Mouse (Mus musculus) right cerebral cortex, postnatal 25 days (tissue): ENCODE measurements around the gene Rfc4.
A peak's percentile ranks its signal among the peaks of the same experiment; 100 is the strongest.

Source experiments
- DNase-seq: peaks from one replicate; pipeline ENCODE4 v3.0.0; 2022

Rfc4 gene

DNA sequence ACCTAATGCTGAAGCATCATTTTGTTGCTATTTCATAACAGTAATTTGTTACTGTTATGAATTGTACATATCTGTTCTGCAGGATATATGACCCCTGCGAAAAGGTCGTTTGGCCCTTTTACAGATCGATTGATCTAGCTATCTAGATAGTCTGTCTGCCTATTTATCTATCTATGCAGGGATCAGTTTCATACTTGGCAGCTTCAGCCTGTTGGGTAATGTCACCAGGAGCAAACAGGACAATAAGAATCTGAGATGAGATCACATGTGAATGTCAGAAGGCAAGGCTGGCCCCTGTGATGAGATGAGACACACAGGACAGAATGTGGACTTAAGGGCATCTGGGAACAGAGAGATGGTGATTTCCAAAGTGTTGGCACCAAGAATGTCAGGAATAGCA is 2.8 kb upstream of the Rfc4 start:
- no peak for DNase-seq

DNA sequence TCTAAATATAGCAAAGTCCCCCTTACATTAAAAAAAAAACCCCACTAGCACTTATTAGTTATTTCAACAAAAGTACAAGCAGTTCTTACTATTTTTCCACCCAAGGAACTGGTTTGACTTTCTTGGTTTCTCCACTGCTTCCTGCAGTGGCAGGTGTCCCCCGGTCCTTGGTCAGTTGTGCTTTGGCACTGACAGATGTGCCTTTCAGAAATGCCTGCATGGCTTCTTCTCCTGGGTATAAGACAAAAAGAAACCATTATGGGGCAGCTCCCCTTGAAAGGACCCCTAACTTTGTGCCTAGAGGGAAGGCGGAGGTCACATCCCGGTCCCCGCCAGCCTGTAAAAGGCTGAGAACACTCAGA is 245 bp downstream of the Rfc4 start:
- no peak for DNase-seq

DNA sequence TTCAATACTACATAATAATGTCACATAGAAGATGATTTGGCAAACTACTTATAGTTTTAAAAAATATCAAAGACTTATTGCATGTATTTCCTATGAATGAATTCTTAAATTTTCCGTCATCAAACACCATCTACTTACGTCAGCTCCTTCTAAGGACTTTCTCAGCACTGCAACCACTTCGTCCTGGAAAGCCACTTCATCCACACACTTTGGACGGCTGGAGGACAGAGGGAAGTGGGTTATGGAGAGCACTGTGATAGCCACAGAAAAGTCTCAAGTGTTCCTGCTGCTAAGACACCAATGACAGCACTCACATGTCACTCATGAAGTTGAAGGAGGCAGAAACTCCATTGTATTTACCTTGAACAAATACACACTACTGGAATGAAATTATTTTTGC is 3.1 kb downstream of the Rfc4 start:
- DNase-seq: no peak

DNA sequence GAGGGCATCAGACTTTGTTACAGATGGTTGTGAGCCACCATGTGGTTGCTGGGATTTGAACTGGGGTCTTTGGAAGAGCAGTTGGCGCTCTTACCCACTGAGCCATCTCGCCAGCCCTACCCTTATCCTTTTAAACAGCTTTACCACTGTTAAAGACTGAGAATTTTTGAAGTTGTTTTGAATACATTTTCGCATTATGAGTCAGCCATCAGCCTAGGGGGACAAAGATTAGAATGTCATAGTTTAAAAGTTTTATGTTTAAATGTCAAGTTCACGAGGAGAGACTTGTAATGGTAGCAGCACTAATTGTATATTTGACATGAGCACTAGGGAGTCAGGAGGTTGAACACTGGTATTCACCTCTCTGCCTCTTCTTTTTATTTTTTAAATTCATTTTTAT is 4.4 kb downstream of the Rfc4 start:
- no peak for DNase-seq

DNA sequence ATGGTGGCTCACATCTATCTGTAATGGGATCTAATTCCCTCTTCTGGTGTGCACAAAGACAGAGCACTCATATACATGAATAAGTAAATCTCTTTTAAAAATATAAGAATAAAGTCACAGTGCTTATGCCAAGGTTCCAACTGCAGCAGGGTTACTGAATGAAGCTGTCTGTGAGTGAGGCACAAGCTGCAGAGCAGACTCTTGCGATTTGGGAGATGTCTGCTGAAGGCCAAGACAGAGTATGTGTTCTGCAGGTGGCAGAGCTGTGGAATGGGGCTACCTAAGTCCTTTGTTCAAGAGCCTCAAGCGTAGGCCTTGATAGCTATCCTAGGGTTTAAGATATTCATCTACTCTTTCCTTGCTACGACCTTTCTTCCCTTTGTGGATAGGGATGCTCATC is 5.1 kb downstream of the Rfc4 start:
- no peak for DNase-seq

DNA sequence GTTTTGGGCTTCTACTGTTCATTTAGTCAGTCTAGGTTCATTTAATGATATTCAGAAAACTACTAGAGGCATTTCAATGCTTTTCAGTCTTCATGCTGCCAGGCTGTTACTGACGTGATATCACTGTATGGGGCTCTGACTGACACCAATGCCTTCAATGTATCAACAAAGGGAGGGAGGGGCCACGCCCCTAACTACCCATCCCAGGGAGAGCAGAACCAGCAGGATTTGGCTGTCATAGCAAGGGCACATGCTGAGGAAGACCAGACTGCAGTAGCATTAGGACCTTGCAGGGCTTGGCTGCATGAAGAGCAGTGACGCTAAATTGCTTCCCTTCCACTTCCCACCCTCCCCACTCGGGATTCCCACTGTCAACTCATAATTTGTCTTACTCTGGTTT is 10.4 kb downstream of the Rfc4 start:
- no peak for DNase-seq

DNA sequence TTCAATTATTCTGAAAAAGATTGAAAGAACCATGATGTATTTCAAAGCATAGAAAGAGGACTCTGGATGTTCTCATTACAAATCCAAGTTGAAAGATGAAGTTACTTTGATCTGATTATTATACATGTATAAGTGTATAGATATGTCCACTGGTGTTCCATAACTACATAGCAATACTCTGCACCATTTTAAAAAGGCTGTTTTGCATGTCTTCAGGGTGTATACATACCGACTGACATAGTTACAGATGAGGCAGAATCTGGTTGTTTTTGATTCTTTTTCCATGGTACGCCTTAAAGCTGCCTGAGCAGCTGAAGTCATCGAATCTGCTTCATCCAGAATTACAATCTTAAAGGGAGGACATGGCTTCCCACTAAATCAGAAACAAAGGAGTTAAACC is 12.1 kb downstream of the Rfc4 start:
- DNase-seq: no peak

DNA sequence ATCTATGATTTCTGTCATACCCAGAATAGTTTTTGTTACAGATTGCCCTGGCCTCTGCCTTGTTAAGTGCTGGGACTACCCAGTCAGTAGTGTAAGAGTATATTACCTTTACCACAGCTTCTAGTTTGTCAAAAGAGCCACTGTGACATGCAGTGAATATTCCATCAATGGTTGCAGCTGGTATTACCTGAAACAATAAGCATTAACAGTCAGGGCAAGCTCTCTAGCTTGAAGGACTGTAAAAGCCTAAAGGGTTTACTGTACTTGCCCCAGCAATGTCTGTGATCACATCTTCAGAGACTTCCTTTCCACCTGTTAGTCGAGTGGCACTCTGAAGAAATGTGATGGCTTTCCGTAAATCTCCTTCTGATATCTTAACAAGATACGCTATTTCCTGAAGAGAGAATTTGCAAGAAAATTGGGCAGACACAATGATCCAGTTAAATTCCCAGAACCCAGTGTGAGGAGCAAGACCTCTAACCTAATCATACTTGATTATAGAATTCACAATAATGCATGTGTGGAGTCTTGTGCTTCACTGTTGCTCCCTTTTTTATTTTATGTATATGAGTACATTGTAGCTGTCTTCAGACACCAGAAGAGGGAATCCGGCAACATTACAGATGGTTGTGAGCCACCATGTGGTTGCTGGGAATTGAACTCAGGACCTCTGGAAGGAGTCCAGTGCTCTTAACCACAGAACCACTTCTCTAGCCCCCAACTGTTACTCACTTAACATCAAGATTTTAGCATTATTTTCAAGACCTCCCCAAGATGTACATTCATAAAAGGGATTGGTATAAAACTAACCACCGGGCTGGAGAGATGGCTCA is 13.0 kb downstream of the Rfc4 start:
- DNase-seq: no peak

DNA sequence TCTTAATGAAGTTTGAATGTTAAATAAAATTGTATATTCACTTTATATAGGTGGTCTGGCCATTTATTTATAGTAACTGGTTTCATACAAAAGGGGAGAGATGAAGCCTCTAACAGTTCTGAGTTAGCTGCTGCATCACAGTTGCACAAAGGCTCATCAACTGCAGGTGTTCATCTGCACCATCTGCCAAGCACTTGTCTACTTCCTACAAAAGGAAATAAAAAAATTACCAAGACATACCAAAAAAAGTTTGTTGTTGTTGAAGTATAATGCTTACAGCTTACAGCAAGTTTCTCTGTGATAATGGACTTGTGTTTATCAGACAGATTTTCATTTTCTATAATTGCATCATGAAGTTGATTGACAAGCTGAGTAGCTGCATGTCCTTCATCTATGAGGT is 13.6 kb downstream of the Rfc4 start:
- DNase-seq: no peak

DNA sequence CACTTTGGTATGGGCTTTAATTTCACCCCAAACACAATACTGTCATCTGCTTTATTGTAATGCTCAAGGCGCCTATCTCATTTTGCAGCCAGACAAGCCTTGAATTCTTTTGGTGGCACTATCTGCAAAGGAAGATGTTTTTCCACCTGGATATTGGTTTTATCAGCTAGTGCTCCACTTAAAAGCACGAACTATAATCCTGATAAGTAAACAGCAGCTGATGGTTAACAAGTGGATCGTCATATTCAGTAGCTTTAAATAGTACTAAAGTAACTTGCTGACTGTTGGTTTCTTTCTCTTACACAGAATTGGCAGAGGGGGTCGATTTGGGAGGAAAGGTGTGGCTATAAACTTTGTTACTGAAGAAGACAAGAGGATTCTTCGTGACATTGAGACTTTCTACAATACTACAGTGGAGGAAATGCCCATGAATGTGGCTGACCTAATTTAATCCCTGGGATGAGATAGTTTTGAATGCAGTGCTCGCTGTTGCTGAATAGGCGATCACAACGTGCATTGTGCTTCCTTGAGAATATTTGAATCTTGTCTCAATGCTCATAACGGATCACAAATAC is 14.6 kb downstream of the Rfc4 start:
- DNase-seq: no peak

DNA sequence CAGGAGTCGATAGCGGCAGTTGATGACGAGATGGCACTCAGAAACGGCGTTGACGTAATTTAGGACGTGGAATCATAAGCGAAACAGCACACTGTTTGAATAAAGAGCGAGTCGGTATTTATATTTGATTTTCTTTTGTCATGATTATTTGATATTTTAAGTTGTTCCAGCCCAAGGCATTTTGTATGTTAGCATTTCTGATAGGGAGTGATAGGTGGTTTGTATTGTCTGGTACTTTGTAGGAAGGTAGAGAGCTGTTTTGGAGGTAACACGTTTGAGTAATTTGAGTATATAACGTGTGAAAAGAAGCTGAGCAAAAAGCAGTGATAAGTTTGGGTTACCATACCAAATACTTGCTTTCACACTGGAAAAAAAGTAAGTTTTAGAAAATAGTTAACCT is 15.2 kb downstream of the Rfc4 start:
- no peak for DNase-seq

DNA sequence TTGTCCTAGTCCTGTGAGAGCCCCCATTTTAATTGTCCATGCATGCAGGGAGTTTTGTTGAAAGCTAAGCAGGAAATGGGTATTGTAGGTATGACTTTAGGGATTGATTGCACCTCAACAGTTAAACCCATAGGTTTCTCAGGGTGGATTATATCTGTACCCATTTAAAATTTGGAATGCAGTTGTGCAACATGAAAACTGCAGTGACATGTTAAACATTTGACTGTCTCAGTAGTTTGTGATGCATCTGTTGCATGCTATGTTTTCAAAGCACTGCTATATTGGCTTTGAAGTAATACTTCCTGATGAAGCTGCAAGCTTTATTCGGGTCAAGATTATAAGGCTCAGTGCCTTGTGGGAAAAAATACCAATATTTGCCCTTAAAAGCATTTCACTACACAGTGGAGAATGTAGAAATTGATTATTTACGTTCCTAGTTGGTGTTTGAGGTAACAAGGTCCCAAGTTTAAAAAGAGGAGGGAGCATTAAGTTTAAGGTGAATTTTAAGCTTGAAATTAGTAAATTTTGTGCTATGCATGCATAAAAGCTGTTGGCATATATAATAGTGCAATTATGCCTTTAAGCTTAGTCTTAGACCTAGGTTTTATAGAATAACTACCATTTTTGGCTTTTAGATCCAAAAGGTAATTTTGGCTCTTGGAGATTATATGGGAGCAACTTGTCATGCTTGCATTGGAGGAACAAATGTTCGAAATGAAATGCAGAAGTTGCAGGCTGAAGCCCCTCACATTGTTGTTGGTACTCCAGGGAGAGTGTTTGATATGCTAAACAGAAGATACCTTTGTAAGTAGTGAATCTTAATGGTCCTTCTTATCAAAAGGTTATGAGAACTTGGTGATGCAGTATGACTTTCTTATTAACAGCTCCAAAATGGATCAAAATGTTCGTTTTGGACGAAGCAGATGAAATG is 17.9 kb downstream of the Rfc4 start:
- DNase-seq: no peak

DNA sequence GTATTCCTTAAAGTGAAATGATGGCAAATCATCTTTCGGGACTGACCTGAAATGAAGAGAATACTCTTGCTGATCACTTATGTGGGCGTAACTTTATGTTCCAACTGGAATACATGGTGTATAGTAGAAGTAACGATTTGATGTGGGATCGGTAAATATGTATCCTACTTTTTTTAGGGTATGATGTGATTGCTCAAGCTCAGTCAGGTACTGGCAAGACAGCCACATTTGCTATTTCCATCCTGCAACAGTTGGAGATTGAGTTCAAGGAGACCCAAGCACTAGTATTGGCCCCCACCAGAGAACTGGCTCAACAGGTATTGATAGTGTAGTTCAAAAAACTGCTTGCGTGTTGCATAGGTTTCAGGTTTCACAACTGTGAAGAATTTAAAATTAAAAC is 18.6 kb downstream of the Rfc4 start:
- DNase-seq: no peak

DNA sequence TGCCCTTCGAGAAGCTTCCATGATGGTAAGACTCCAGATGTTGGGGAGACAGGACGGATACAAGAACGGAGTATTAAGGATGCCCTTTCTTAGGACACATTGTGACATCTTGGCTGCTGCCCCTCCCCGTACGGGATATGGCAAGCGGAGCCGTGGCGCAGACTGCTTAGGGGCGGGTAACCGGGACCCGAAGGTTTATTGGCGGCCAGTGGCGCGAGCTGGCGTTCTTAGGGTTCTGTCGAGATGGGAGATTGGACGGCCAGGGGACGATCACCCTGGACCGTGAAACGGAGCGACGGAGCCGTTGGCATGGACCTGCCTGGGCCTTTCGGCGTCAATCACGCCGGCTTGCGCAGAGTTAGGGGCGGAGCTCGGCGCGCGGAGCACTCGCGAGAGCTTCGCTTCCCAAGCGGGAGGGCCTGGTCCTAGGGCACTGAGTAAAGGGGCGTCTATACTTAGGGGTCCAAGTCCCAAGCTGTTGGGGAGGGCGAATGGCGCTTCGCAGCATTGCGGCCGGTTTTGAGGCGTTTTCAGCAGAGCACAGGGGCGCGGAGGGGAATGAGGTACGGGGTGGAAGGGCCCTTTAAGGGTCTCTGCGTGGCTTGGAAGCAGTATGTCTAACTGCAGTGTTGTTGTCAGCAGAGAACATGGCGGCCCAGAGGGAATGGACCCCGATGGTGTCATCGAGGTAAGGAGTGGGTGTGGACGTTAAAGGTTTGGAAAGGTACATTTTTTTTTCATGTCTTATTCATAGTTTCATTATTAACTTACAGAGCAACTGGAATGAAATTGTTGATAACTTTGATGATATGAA is 19.4 kb downstream of the Rfc4 start:
- DNase-seq: peak; percentile 82

DNA sequence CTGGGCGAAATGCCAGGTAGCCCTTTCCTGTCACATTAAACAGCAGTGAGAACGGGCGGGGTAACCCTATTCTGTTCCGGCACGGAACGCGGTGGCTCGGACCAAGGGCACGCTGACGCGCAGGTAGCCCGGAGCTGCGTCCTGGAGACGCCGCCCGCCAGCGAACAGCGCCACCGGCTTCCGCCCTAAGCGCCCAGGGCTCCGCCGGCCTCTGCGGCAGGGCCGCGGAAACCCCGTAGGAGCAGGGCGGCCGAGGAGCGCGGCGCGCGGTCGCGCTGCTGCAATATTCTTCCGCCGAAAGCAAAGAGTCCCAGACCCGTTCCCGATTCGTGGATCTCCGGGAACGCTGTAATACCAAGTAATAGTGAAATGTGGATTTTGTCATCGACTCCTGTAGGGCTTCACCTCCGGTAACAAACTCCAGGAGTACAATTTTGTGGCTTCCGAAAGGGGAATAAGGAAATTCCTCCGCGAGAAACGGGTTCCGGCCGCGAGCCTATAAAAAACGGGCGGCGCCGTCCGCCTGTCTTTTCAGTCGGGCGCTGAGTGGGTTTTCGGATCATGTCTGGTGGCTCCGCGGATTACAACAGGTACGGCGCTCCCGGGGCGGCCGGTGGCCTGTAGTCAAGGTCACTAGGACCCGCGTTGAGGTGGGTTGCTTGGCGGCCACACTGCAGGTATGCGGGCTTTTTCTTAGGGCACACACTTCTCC is 20.1 kb downstream of the Rfc4 start, which contains the start of gene Eif4a2:
Eif4a2 (plus strand) TSS at position 214 of the 712 bp plus-strand sequence.
- DNase-seq: peak; percentile 92

DNA sequence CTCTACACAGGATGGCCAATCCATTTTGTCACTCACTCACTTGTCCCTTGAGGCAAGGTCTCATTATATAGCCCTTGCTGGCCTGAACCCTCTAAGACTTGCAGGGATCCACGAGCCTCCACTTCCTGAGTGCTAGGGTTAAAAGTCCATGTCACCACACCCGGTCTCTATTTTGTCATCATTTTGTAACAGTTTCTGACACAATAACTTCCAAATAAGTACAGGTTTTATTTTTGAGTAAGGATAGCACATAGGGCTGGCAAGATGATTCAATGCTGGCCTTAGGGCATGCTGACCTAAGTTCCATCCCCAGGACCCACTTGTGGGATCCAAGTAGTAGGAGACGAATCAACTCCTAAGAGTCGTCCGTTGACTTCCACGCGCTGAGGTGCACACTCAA is 21.4 kb downstream of the Rfc4 start:
- no peak for DNase-seq

DNA sequence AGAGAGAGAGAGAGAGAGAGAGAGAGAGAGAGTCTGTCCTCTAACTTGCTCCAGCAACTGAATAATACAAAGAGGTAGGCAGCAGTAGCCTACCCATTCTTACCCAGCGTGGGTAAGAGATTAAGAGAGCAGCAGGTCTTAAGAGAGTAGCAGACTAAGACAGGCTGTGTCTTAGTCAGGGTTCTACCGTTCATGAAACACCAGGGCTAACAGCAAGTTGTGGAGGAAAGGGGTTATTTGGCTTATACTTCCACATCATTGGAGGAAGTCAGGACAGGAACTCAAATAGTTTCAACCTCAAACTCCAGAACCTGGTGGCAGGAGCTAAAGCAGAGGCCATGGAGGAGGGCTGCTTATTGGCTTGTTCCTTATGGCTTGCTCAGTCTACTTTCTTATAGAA is 23.7 kb downstream of the Rfc4 start:
- DNase-seq: no peak

DNA sequence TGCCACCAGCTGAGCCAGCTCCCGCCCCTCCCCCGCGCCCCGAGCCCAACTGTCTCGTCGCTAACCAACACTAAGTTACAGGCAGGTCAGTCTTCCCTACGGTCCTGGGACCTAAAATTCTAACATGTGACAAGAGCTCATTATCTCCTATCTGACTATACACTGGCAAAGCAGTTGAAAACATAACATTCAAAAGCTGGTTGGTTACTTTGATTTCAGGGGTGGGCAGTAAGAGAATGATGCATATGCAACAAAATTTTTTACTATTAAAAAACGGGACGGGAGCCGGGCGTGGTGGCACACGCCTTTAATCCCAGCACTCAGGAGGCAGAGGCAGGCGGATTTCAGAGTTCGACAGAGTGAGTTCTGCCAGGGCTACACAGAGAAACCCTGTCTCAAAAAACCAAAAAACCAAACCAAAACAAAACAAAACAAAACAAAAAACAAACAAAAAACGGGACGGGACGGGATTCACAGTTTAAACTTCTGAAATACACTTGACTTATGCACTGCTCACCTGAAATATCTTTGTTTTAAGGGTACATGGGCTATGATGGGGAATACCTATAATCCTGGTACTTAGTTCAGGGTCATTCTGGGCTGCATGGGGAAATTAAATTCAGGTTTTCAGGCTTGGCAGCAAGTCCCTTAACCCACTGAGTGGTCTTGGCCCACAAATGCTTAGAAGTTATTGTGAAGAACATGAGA is 24.3 kb downstream of the Rfc4 start:
- no peak for DNase-seq

DNA sequence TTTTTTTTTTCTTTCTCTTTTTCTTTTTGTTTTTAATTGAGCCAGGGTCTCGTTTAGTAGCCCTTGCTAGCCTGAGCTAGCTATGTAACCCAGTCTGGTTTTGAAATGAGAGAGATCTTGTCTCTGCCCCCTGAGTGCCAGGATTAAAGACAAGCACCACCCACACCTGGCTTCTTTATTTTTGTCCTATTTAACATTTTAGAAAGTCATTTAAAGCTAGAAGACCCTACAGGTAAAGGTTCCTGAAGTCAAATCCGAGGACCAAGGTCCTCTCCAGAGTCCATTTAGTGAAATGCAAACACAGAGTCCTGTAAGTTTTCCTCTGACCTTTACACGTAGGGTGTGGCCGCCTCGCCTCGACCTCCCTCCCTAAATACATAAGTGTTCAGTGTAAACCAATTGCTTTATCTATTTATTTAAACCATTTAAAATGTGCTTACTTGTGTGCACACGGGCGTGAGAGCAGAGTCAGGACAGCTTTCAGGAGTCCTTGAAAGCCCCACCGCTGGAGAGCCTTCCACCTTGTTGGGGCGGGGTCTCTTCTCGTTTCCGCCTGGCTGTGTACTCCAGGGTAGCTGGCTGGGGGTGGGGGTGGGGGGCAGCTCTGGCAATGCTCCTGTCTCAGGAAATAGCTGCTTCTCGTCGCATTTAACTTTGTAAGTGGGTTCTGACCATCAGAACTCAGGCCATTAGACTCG is 25.0 kb downstream of the Rfc4 start:
- DNase-seq: no peak

DNA sequence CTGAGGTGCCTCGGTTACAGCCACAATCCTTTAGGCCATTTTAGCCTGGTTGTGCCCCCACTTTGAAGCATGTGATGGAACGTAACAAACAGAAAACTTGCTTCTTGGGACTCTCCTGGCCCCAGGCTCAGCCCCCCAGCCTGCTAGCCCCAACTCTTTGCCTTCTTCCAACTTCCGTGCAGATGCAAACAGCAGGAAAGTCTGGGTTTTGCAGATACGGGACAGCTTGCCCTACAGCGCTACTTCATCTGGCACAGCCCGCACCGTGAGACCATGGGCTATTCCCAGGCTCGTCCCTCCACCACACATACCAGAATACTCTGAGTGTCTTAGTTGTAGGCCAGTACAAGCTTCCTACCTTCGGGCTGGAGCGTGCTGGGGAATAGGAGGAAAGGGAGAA is 26.9 kb downstream of the Rfc4 start:
- no peak for DNase-seq

DNA sequence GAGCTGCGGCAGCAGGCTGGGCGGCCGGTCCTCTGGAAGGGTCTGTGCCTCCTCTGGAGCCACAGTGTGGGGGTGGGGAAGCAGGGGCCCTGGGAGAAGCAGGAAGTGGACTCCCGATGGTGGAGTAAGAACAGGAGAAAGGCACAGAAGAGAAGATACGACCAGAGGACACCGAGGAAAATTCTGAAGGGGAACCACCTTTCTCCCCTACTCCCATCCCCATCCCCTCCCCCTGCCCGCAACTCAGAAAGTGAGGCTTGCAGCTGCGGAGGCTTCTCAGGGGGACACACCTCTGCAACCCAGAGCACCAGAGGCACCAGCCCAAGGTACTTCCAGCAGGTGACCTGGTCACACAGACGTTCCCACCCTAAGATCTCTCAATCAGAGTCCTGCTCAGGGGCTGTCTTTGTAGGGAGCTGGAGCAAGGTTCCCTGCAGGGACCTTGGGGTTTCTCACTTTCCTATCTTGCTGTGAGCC is 27.4 kb downstream of the Rfc4 start:
- DNase-seq: no peak
